10 mouse cellular contexts compared by ENCODE assay signal in genomic region chr9:44073115-44073514, GRCm38 (mm10). TPM values are rescaled to one million over a fixed set of nuclear protein-coding genes. Genes with fewer than 3 reads are reported as not detected.
DNase-seq lines count a peak whose midpoint lies in the region; ATAC-seq and TF ChIP-seq lines count a peak whose summit lies in the region.
"Had no signal": no experiment of that assay in that cellular context is flagged by ENCODE, and none has a peak within 500 bp of the region (broad histone marks: within the 10 kb centered on the region; RNA-seq: fewer than 3 reads in every experiment).

No protein-coding gene starts in this region.

- no peak for ATAC-seq in forebrain, postnatal 0 days
- ATAC-seq in midbrain, embryonic 13.5 days: no peak

- H3K4me1 ChIP-seq in forebrain, postnatal 0 days (ENCODE audit: insufficient read depth): no peaks in the 10 kb centered on the region
- H3K4me1 ChIP-seq in midbrain, embryonic 13.5 days (replicated peaks): peaks cover 39% of the 10 kb centered on the region

- no peaks in the 10 kb centered on the region; the same call in 1 of the 2 replicates for H3K27me3 ChIP-seq in forebrain, postnatal 0 days (ENCODE audit: insufficient read depth, low read length)
- peaks cover 22% of the 10 kb centered on the region for H3K27me3 ChIP-seq in midbrain, embryonic 13.5 days

- no peak overlapping the region for H3K4me3 ChIP-seq in forebrain, postnatal 0 days (ENCODE audit: low read depth, low read length)
- H3K4me3 ChIP-seq in midbrain, embryonic 13.5 days (replicated peaks): no peak overlapping the region

- no peaks in the 10 kb centered on the region for H3K9me3 ChIP-seq in forebrain, postnatal 0 days (ENCODE audit: low read length)
- H3K9me3 ChIP-seq in midbrain, embryonic 13.5 days: no peaks in the 10 kb centered on the region

- H3K27ac ChIP-seq in forebrain, postnatal 0 days (ENCODE audit: low read depth, low read length): 0 out of 2 replicates have a peak overlapping the region, but pooled peaks have one; percentile 15
- peak overlapping the region; percentile 68; the same call in 1 of the 2 replicates for H3K27ac ChIP-seq in midbrain, embryonic 13.5 days

- no peak for TF ChIP-seq CTCF in forebrain, postnatal 0 days (IDR thresholded peaks at IDR 0.05; ENCODE audit: low read depth)

- H3K36me3 ChIP-seq in forebrain, postnatal 0 days (ENCODE audit: insufficient read depth): no peaks in the 10 kb centered on the region
- H3K36me3 ChIP-seq in midbrain, embryonic 13.5 days: no peaks in the 10 kb centered on the region

- peak overlapping the region; percentile 3; the same call in 1 of the 2 replicates for H3K9ac ChIP-seq in forebrain, postnatal 0 days
- no peak overlapping the region for H3K9ac ChIP-seq in midbrain, embryonic 13.5 days (replicated peaks)

- peak overlapping the region; percentile 15; the same call in 1 of the 2 replicates for H3K4me2 ChIP-seq in forebrain, postnatal 0 days (ENCODE audit: low read depth)
- peak overlapping the region; percentile 32 for H3K4me2 ChIP-seq in midbrain, embryonic 13.5 days (replicated peaks)

- DNase-seq in kidney, adult 9 months: peak; percentile 9
- DNase-seq in kidney, adult 8-10 months: no peak
- peak; percentile 76 for DNase-seq in cerebellum, adult 9-11 months
- no peak for DNase-seq in forebrain, postnatal 0 days
- DNase-seq in frontal cortex, postnatal 14 days (ENCODE audit: low spot score in 2 of 2): no peak
- no peak for DNase-seq in frontal cortex, postnatal 10 days (ENCODE audit: low spot score in 2 of 2)
- DNase-seq in embryo, embryonic 10 days (ENCODE audit: low spot score): no peak

- 46% methylated on average over 5 of the region's 5 CpGs for WGBS in forebrain, postnatal 0 days
- WGBS in midbrain, embryonic 13.5 days: 52% methylated on average over 5 of the region's 5 CpGs

RNA-seq across cellular contexts. Expression of gene Usp2, which starts 6.3 kb away (rescaled TPM):
- 10.5 and 16.6 TPM in 2 replicates for total RNA-seq in forebrain, postnatal 0 days (2014; rRNA removed)
- polyA plus RNA-seq in forebrain, postnatal 0 days (2015; fragmentation: Nextera tagmentation; extraction: Ambion mirVana): 14.9 and 20.2 TPM in 2 replicates
- polyA plus RNA-seq in midbrain, embryonic 13.5 days (2015; fragmentation: Nextera tagmentation; extraction: Ambion mirVana): 4.5 and 8.3 TPM in 2 replicates

RNA-seq across cellular contexts. Expression of gene Mfrp, which starts 28.4 kb away (rescaled TPM):
- total RNA-seq in forebrain, postnatal 0 days (2014; rRNA removed): 0.67 and 1.2 TPM in 2 replicates
- 0.08 and 0.13 TPM in 2 replicates for polyA plus RNA-seq in forebrain, postnatal 0 days (2015; fragmentation: Nextera tagmentation; extraction: Ambion mirVana)
- polyA plus RNA-seq in midbrain, embryonic 13.5 days (2015; fragmentation: Nextera tagmentation; extraction: Ambion mirVana): 0.16 TPM in 1 of 2 replicates, not detected in the other
- total RNA-seq: MEL; neutrophil, adult 5-6 weeks had no signal

RNA-seq across cellular contexts. Expression of gene Thy1, which starts 29.9 kb away (rescaled TPM):
- 31.6 and 37.6 TPM in 2 replicates for total RNA-seq in forebrain, postnatal 0 days (2014; rRNA removed)
- polyA plus RNA-seq in forebrain, postnatal 0 days (2015; fragmentation: Nextera tagmentation; extraction: Ambion mirVana): 18.4 and 23.2 TPM in 2 replicates
- 0.30 and 0.52 TPM in 2 replicates for polyA plus RNA-seq in midbrain, embryonic 13.5 days (2015; fragmentation: Nextera tagmentation; extraction: Ambion mirVana)

RNA-seq across cellular contexts. Expression of gene C1qtnf5, which starts 33.9 kb away (rescaled TPM):
- total RNA-seq in forebrain, postnatal 0 days (2014; rRNA removed): 17.3 and 18.4 TPM in 2 replicates
- 8.7 and 9.3 TPM in 2 replicates for polyA plus RNA-seq in forebrain, postnatal 0 days (2015; fragmentation: Nextera tagmentation; extraction: Ambion mirVana)
- polyA plus RNA-seq in midbrain, embryonic 13.5 days (2015; fragmentation: Nextera tagmentation; extraction: Ambion mirVana): 1.9 and 2.5 TPM in 2 replicates
- total RNA-seq: neutrophil, adult 5-6 weeks had no signal

RNA-seq across cellular contexts. Expression of gene Gm49380, which starts 40.2 kb away (rescaled TPM):
- 0.81 TPM in 1 of 2 replicates, not detected in the other for total RNA-seq in forebrain, postnatal 0 days (2014; rRNA removed)
- polyA plus RNA-seq in forebrain, postnatal 0 days (2015; fragmentation: Nextera tagmentation; extraction: Ambion mirVana): 0.11 TPM in 1 of 2 replicates, not detected in the other
- 0.24 and 0.36 TPM in 2 replicates for polyA plus RNA-seq in midbrain, embryonic 13.5 days (2015; fragmentation: Nextera tagmentation; extraction: Ambion mirVana)
- total RNA-seq: MEL; neutrophil, adult 5-6 weeks had no signal

Comparison
In these comparisons a context has a peak if more than half of its experiments do, and no peak if none do; other contexts are left out.
1. DNase-seq: peak in kidney, adult 9 months (single experiment) and cerebellum, adult 9-11 months (single experiment); none in kidney, adult 8-10 months (0 of 2), forebrain, postnatal 0 days (single experiment), frontal cortex, postnatal 14 days (0 of 2), frontal cortex, postnatal 10 days (0 of 2) and embryo, embryonic 10 days (single experiment).
2. RNA of gene Thy1, which starts 29.9 kb away (polyA plus RNA-seq): 18.4 to 23.2 TPM in forebrain, postnatal 0 days; 0.30 to 0.52 TPM in midbrain, embryonic 13.5 days; every median in the first group is over 10 times any median in the second.